Mouse (Mus musculus) brain, embryonic 14.5 days (tissue): Measurements from ENCODE around the gene Vps13d. TPM values are rescaled to one million over a fixed set of nuclear protein-coding genes. Genes with fewer than 3 reads are reported as not detected.

Experiments used
- DNase-seq: peaks from one replicate; pipeline ENCODE4 v3.0.0-alpha.2; 2011; ENCODE audit warnings: low read depth
- CTCF ChIP-seq: fragments of 200-500 bp; IDR thresholded peaks from 2 replicates; pipeline ENCODE4 v1.5.1; 2012; ENCODE audit warnings: inconsistent platforms, mild to moderate bottlenecking, moderate library complexity, borderline replicate concordance; ENCODE audit not compliant: insufficient read depth, insufficient read length; ENCODE audit errors: extremely low read depth
- POLR2A ChIP-seq: fragments of 200-500 bp; IDR thresholded peaks from 2 replicates; pipeline ENCODE4 v1.6.1; 2012; ENCODE audit warnings: mild to moderate bottlenecking, inconsistent platforms, borderline replicate concordance; ENCODE audit not compliant: poor library complexity, insufficient read depth, insufficient read length, severe bottlenecking; ENCODE audit errors: extremely low read depth
- polyA plus RNA-seq: library from polyadenylated mRNA; depleted of rRNA; stranded (reverse); fragments of >200 nt; gene quantifications from 2 replicates; pipeline ENCODE4 v1.2.3, GENCODE M21; 2012

Vps13d gene
- polyA plus RNA-seq, 1 experiment = 26.9 TPM

- no peak for DNase-seq
- no peak for TF ChIP-seq POLR2A
- TF ChIP-seq CTCF = no peak
Measured at GRCm38 (mm10) chr4:145022815-145023214, 172.0 kb downstream of the Vps13d start.

DNA sequence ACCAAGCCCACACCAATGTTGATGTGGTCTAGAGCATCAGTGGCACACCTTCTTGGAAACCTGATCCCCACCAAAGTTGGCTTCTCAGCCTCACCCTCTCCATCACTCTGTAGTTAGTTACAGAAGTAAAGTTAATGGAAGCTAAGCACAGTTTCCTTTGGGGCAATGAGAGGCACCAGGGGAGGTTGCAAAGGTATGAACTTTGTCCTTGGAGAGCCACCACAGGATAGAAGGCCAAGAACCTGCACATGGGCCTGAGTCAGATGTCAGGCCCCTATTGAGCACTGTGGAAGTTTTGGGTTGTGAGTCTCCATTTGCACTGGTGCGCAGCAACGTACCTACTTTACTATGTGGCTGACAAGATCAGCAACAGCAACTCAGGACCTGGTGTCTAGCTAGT lies 172.6 kb downstream of the Vps13d start:
- no peak for TF ChIP-seq CTCF
- no peak for TF ChIP-seq POLR2A

GRCm38 (mm10) chr4:145020383-145020782 lies 174.4 kb downstream of the Vps13d start:
- DNase-seq = no peak
- TF ChIP-seq POLR2A = no peak

More for the DNA sequence above, 172.6 kb downstream of the Vps13d start:
- DNase-seq = no peak

DNA sequence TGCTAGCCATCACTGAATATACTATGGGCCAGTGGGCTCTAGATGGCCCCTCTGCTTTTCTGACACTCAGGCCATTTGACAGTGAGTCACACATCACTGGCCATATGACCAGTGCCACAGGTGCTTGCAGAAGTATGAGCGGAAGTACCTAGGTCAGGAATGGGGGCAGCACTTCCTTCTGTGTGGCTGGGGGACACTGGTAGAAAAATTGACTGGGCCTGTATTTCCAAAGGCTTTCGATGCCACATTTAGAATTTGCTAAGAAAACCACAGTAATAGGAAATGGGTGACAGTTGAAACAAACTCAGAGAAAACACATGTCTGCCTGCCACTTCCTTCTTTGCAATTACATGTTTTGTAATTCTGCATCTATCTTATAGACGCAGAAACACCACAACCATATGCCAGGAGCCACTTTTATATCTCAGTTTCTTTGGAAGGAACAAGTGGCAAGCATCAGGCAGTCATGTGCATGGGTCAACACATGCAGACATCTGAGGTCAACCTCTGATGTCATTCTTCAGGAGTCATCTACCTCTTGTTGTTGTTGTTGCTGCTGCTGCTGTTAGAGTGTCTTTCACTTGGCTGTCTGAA lies 175.6 kb downstream of the Vps13d start:
- DNase-seq = no peak
- TF ChIP-seq CTCF (no peak), POLR2A (no peak)

GRCm38 (mm10) chr4:145017745-145018144 lies 177.1 kb downstream of the Vps13d start:
- TF ChIP-seq POLR2A (no peak), CTCF (no peak)
- DNase-seq = no peak

- DNase-seq = no peak
- TF ChIP-seq POLR2A = no peak
- no peak for TF ChIP-seq CTCF
Measured at GRCm38 (mm10) chr4:145016669-145017068, 178.1 kb downstream of the Vps13d start.

- DNase-seq = no peak
- TF ChIP-seq CTCF = no peak
- TF ChIP-seq POLR2A = no peak
Measured at GRCm38 (mm10) chr4:145014632-145014960, 180.2 kb downstream of the Vps13d start.

DNA sequence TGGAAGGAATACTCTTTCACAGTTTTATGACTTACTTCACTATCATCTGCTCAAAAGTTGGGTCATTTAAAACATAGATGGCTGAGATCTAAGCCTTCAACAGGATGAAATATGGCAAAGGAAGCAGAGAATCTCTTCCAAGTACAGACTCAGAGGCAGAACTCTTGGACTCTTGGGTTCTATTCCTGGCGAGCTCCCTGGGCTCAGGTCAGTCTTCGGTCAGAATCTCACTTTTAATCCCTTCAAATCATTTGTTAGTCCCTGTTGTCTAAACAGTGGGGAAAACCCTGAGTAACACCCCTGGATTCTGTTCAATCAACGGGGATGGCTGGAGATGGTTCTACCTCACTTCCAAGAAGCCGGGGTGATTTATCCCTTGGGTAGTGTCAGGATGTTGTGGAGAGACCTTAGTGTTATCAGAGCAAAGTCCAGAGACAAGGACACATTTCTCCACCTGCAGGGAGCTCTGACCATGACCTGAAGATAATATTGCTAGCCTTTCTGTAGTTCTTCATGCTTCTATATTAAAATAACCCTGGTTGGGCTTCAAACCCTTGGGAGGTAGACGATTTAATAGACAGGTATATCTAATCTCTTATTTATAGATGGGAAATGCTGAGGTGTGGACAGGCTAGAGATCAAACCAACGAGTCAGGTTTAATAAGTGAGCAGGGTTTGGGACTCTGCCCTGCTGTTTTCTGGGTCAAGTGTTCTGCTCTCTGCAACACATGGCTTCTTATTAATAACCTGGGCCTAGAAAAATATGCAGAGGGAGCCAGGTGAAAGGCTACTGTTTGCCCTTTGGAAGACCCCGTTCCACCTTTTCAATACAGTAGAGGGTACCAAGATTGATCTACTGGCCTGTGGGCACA lies 180.8 kb downstream of the Vps13d start:
- no peak for DNase-seq
- TF ChIP-seq CTCF = no peak
- TF ChIP-seq POLR2A = no peak

GRCm38 (mm10) chr4:145013187-145013586 lies 181.6 kb downstream of the Vps13d start:
- no peak for DNase-seq
- no peak for TF ChIP-seq CTCF
- no peak for TF ChIP-seq POLR2A

- no peak for DNase-seq
- TF ChIP-seq CTCF (no peak), POLR2A (no peak)
Measured at GRCm38 (mm10) chr4:145011156-145011555, 183.6 kb downstream of the Vps13d start.

DNA sequence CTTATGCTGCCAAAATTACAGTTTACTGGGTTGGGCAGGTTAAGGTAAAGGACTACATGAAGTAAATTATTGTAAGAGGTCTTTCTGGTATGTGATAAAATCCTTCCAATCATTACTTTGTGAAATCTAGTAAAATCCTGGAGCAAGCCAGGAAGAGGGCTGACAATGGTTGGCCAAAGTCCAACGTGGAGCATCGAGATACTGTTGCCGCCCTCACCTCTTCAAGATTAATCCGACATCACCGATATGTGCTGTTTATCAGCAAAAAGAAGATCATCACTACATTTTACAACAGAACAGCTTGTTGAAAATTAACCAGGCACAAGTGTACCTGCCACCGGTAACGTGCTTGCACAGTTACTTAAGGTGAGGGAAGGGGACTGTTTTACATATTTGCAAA lies 184.9 kb downstream of the Vps13d start:
- DNase-seq = no peak
- TF ChIP-seq POLR2A (no peak), CTCF (no peak)

- no peak for DNase-seq
- TF ChIP-seq POLR2A = no peak
- TF ChIP-seq CTCF = no peak
Measured at GRCm38 (mm10) chr4:145009437-145009836, 185.4 kb downstream of the Vps13d start.
